Mouse (Mus musculus) embryonic facial prominence, embryonic 11.5 days (tissue): ENCODE results near the gene P3h3. TPM values are rescaled to one million over a fixed set of nuclear protein-coding genes. Genes with fewer than 3 reads are reported as not detected.
"Not testable (repeated sequence)": the region's sequence is repeated elsewhere in the genome, so short reads cannot be mapped to it uniquely, and the experiment has no call there.

ENCODE experiments used
- ATAC-seq: fragments of 200-750 bp; cut with Nextera tagmentation; replicated peaks from 2 replicates; pipeline ENCODE4 v1.8.0; 2017; ENCODE audit warnings: low read depth; ENCODE audit not compliant: insufficient number of reproducible peaks, low FRiP score, low TSS enrichment
- DNase-seq: peaks from one replicate; pipeline ENCODE4 v3.0.0-alpha.2; 2015; ENCODE audit warnings: low spot score
- H3K27ac ChIP-seq: fragments of 300-500 bp; sonication (generic); replicated peaks from 2 replicates; pipeline ENCODE4 v1.5.1; 2014; ENCODE audit warnings: mild to moderate bottlenecking, low read depth, low read length, control low read depth
- H3K27me3 ChIP-seq: fragments of 300-500 bp; sonication (generic); 2 replicates; pipeline ENCODE4 v1.6.1; 2014; ENCODE audit warnings: mild to moderate bottlenecking, low read length, moderate library complexity, mixed read lengths; ENCODE audit not compliant: control insufficient read depth, insufficient read depth
- H3K36me3 ChIP-seq: fragments of 300-500 bp; sonication (generic); replicated peaks from 2 replicates; pipeline ENCODE4 v1.6.1; 2014; ENCODE audit warnings: low read depth, mild to moderate bottlenecking, low read length, moderate library complexity, mixed read lengths; ENCODE audit not compliant: control insufficient read depth, insufficient read depth
- H3K4me1 ChIP-seq: fragments of 300-500 bp; sonication (generic); 2 replicates; pipeline ENCODE4 v1.6.1; 2014; ENCODE audit warnings: low read length, mixed read lengths; ENCODE audit not compliant: control insufficient read depth, insufficient read depth
- H3K4me2 ChIP-seq: fragments of 300-500 bp; sonication (generic); 2 replicates; pipeline ENCODE4 v1.6.1; 2014; ENCODE audit warnings: low read depth, mild to moderate bottlenecking, control low read depth, low read length, moderate library complexity
- H3K4me3 ChIP-seq: fragments of 300-500 bp; sonication (generic); 2 replicates; pipeline ENCODE4 v1.5.1; 2014; ENCODE audit warnings: low read depth, low read length, control low read depth
- H3K9ac ChIP-seq: fragments of 300-500 bp; sonication (generic); replicated peaks from 2 replicates; pipeline ENCODE4 v1.6.1; 2014; ENCODE audit warnings: mild to moderate bottlenecking, control low read depth, low read length
- H3K9me3 ChIP-seq: fragments of 300-500 bp; sonication (generic); replicated peaks from 2 replicates; pipeline ENCODE4 v1.6.1; 2016; ENCODE audit warnings: mild to moderate bottlenecking, low read length, inconsistent platforms, mixed read lengths; ENCODE audit not compliant: control insufficient read depth
- WGBS: fragments of 180-500 bp; shearing (Covaris S2); extraction: QIAGEN DNeasy Blood & Tissue Kit; methylation state at CpG from one replicate; pipeline ENCODE4 v1.1.7; 2014; 5-methylcytosine and 5-hydroxymethylcytosine counted together
- polyA plus RNA-seq: library from polyadenylated mRNA; unstranded; fragments of >200 nt; fragmentation: Nextera tagmentation; extraction: Ambion mirVana; gene quantifications from 2 replicates; pipeline ENCODE4 v1.2.1, GENCODE M21; 2014

Gene P3h3
- polyA plus RNA-seq, 1 experiment from 2014 or later = 14.7 TPM

DNA sequence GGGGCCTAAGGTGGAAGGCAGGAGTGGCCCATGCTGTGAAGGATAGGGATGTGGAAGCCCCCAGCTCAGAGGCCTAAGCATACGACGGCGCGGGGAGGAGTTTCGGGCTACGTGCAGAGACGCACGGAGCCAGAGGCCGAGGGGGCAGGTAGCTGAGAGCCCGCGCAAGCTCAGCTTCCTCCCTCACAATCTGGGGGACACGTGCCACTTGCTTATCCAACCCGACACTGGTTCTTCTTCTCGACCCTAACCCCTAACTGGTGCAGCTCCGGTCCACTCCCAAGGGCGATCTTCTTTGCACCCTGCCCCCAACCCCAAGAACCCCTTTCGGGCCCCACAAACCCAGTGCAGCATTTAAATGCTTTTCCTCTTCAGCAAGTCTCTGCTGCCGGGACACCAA, 44.1 kb downstream of the P3h3 start:
- H3K4me2 ChIP-seq = peak overlapping the region; percentile 59
- DNase-seq (peak; percentile 87), ATAC-seq (peak; percentile 51)
- no peaks in the 10 kb centered on the region for H3K4me1 ChIP-seq
- H3K27me3 ChIP-seq = no peaks in the 10 kb centered on the region
- H3K9me3 ChIP-seq = no peaks in the 10 kb centered on the region
- H3K4me3 ChIP-seq = peak overlapping the region; percentile 53
- H3K36me3 ChIP-seq = peaks cover 11% of the 10 kb centered on the region
- peak overlapping the region; percentile 63 for H3K27ac ChIP-seq
- WGBS = 0% methylated on average over 18 of the region's 18 CpGs
- H3K9ac ChIP-seq = peak overlapping the region; percentile 61

DNA sequence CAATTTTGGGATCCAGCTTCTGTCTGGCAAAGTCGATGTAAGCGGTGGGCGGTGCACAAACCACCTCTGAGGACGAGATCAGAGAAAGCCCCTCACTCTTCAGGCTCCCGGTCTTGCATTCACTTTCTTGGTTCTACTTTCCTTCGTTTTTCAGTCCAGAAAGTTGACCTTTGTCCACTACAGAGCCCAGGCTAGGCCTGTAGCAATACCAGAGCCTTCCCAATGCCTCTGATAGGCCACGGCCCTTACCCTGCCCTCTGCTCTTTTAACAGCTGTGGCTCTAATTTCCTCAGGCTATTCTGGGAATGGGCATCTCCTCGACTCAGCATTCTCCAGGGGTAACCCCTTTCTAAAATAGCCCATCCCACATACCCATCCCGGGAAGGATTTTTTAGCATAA, 44.7 kb downstream of the P3h3 start:
- H3K36me3 ChIP-seq = peaks cover 4% of the 10 kb centered on the region
- no peaks in the 10 kb centered on the region for H3K9me3 ChIP-seq
- H3K4me2 ChIP-seq = peak overlapping the region; percentile 59
- no peaks in the 10 kb centered on the region for H3K27me3 ChIP-seq
- WGBS = 26% methylated on average over 9 of the region's 9 CpGs
- no peaks in the 10 kb centered on the region for H3K4me1 ChIP-seq
- ATAC-seq (no peak), DNase-seq (peak; percentile 11)
- H3K9ac ChIP-seq = peak overlapping the region; percentile 61
- peak overlapping the region; percentile 63; the same call in 1 of the 2 replicates for H3K27ac ChIP-seq
- peak overlapping the region; percentile 53 for H3K4me3 ChIP-seq

DNA sequence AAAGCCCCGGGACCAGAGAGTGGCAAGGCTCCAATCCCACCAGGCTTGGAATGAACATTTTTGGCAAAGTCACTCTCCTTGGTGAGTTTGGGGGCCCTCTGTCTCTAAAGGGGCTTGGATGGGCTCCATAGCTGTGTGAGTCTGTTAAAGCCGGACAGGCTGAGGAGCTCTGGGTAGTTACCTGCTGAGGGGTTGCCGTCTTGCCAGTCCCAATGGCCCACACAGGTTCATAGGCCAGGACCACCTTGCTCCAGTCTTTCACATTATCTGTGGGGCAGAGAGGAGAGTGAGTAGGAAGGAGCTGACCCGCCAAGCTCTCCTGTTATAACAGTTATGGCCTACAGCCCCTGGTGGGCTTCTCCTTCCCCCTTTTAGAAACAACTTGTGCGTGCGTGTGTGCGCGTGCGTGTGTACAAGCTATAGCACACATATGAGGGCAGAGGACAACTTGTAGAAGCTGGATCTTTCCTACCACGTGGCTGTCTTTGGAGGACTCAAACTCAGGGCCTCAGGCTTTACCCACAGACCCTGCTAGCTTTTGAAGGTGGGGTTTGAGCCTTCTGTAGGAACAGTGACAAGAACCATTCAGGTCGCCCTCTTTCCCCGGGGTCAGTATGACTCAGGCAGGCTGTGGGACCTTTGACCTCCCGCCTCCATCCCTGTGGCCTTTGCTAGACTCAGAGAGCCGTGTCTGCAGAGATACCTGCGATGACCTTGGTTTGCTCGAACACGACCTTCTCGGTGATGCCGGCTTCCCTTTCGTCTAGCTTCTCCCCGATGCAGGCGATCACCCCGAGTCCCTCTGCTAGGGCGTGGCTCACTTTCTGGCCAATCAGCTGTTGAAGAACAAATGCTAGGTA, 45.6 kb downstream of the P3h3 start:
- Histone ChIP-seq H3K4me1 (no peaks in the 10 kb centered on the region), H3K9ac (peak overlapping the region; percentile 61; the same call in 1 of the 2 replicates), H3K9me3 (no peaks in the 10 kb centered on the region), H3K27ac (no peak overlapping the region), H3K27me3 (no peaks in the 10 kb centered on the region), H3K4me2 (peak overlapping the region; percentile 59), H3K4me3 (peak overlapping the region; percentile 53; the same call in 1 of the 2 replicates), H3K36me3 (peaks cover 3% of the 10 kb centered on the region)
- WGBS = 82% methylated on average over 24 of the region's 24 CpGs
- DNase-seq (no peak), ATAC-seq (no peak)

DNA sequence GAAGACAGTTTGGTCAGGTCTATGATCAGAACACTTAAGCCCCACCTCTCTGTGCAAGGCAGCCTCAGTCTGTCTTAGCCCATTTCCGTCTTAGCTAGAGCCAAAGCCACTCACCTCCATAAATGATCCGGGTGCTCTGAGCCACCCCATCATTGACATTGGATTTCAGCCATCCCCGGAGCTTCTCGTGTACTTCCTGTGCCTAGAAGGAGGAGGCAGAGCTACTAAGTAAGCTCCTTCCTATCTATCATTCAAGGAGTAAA, 46.2 kb downstream of the P3h3 start:
- WGBS = 85% methylated on average over 4 of the region's 4 CpGs
- H3K36me3 ChIP-seq = peaks cover 3% of the 10 kb centered on the region
- no peaks in the 10 kb centered on the region for H3K4me1 ChIP-seq
- DNase-seq = no peak
- H3K4me3 ChIP-seq = no peak overlapping the region
- no peaks in the 10 kb centered on the region for H3K9me3 ChIP-seq
- H3K4me2 ChIP-seq = no peak overlapping the region
- no peak overlapping the region for H3K9ac ChIP-seq
- no peaks in the 10 kb centered on the region for H3K27me3 ChIP-seq
- no peak overlapping the region for H3K27ac ChIP-seq
- no peak for ATAC-seq

GRCm38 (mm10) chr6:124810566-124811402, 46.8 kb downstream of the P3h3 start:
- not testable (repeated sequence) for H3K4me3 ChIP-seq, H3K9me3 ChIP-seq, H3K36me3 ChIP-seq, H3K4me2 ChIP-seq, H3K4me1 ChIP-seq, H3K27me3 ChIP-seq, H3K27ac ChIP-seq, ATAC-seq, DNase-seq, H3K9ac ChIP-seq
- whole genome bisulfite sequencing = 88% methylated on average over 11 of the region's 11 CpGs

- Histone ChIP-seq H3K27ac (no peak overlapping the region; the same call in 1 of the 2 replicates), H3K9ac (peak overlapping the region; percentile 67), H3K36me3 (peaks cover 3% of the 10 kb centered on the region), H3K27me3 (no peaks in the 10 kb centered on the region), H3K9me3 (no peaks in the 10 kb centered on the region), H3K4me3 (peak overlapping the region; percentile 52), H3K4me1 (no peaks in the 10 kb centered on the region; the same call in 1 of the 2 replicates), H3K4me2 (peak overlapping the region; percentile 93)
- no peak for ATAC-seq
- 44% methylated on average over 14 of the region's 14 CpGs for WGBS
- no peak for DNase-seq
These were observed 47.6 kb downstream of the P3h3 start for GRCm38 (mm10) chr6:124809775-124810538.

DNA sequence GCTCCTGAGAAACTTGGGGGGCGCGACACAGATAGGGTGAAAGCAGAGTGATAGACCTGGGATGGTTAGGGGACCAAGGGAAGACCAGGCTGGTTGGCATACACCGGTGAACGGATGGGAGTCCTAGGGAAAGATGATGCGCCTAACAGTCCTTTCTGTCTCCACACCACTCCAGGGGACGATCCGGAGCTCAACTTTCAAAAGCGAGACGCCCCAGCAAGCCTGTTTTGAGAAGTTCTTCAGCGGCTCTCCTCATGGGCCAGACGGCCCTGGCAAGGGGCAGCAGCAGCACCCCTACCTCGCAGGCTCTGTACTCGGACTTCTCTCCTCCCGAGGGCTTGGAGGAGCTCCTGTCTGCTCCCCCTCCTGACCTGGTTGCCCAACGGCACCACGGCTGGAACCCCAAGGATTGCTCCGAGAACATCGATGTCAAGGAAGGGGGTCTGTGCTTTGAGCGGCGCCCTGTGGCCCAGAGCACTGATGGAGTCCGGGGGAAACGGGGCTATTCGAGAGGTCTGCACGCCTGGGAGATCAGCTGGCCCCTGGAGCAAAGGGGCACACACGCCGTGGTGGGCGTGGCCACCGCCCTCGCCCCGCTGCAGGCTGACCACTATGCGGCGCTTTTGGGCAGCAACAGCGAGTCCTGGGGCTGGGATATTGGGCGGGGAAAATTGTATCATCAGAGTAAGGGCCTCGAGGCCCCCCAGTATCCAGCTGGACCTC, 48.3 kb downstream of the P3h3 start:
- Histone ChIP-seq H3K27ac (peak overlapping the region; percentile 90), H3K4me3 (peak overlapping the region; percentile 52), H3K9me3 (no peaks in the 10 kb centered on the region), H3K4me2 (peak overlapping the region; percentile 93), H3K36me3 (peaks cover 3% of the 10 kb centered on the region), H3K27me3 (no peaks in the 10 kb centered on the region), H3K4me1 (no peaks in the 10 kb centered on the region; the same call in 1 of the 2 replicates), H3K9ac (peak overlapping the region; percentile 67)
- DNase-seq = peak; percentile 88
- peak; percentile 4 for ATAC-seq
- under 1% methylated on average over 35 of the region's 35 CpGs for WGBS
